Mouse (Mus musculus) G1E (cell line): ENCODE measurements around the gene Olfr1428.
A peak's percentile ranks its signal among the peaks of the same experiment; 100 is the strongest.

ENCODE experiments used
- CTCF ChIP-seq: IDR thresholded peaks from 2 replicates; pipeline ENCODE4 v1.5.1; 2012; ENCODE audit warnings: low read depth, low read length, inconsistent platforms, mixed read lengths
- POLR2AphosphoS5 ChIP-seq: IDR thresholded peaks from 2 replicates; pipeline ENCODE4 v1.6.1; 2012; ENCODE audit warnings: low read depth, low read length, inconsistent platforms; ENCODE audit not compliant: insufficient replicate concordance

GRCm38 (mm10) chr19:12134289-12134688, 18.6 kb upstream of the Olfr1428 start:
- TF ChIP-seq CTCF: peak; percentile 15; the same call in 1 of the 2 replicates
- TF ChIP-seq POLR2AphosphoS5: no peak
